ENCODE assay signal across 21 mouse cellular contexts in the genomic region with DNA sequence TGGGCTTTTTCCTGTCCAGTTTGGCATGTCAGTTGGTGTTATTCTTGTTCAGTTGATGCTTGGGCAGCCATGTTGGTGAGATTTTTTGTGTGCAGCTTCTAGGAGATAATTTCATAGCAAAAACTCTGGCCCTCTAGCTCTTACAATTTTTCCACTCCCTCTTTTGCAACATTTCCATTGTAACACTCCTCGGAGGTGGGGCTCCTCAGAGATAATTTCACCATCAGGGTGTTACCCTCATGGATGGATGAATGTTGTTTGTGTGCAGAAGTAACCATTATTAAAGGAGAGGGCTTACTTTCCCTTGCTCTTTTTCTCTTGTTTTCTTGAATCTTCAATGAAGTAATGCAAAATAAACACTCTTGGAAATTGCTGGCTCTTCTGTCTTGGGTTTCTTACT.
"Had no signal": no experiment of that assay in that cellular context is flagged by ENCODE, and none has a peak within 500 bp of the region (broad histone marks: within the 10 kb centered on the region; RNA-seq: fewer than 3 reads in every experiment).

No protein-coding gene starts in this region.

- H3K4me2 ChIP-seq: liver, embryonic 13.5 days; liver, embryonic 15.5 days; lung, embryonic 14.5 days; midbrain, embryonic 11.5 days; midbrain, embryonic 13.5 days; midbrain, embryonic 15.5 days; neural tube, embryonic 13.5 days; neural tube, embryonic 15.5 days had no signal

- H3K27ac ChIP-seq: liver, embryonic 13.5 days; liver, embryonic 15.5 days; macrophage; midbrain, embryonic 13.5 days; midbrain, embryonic 15.5 days; neural tube, embryonic 13.5 days; neural tube, embryonic 15.5 days had no signal

- H3K9ac ChIP-seq: liver, embryonic 13.5 days; liver, embryonic 15.5 days; liver, postnatal 0 days; lung, embryonic 14.5 days; midbrain, embryonic 13.5 days; midbrain, embryonic 15.5 days; neural tube, embryonic 13.5 days; neural tube, embryonic 15.5 days had no signal

- H3K4me3 ChIP-seq: liver, embryonic 13.5 days; liver, embryonic 15.5 days; megakaryocyte, embryonic 14.5 days; midbrain, embryonic 13.5 days; midbrain, embryonic 15.5 days; myocyte; neural tube, embryonic 13.5 days; neural tube, embryonic 15.5 days had no signal

- H3K4me1 ChIP-seq: liver, embryonic 13.5 days; liver, embryonic 15.5 days; megakaryocyte, embryonic 14.5 days; midbrain, embryonic 13.5 days; midbrain, embryonic 15.5 days; neural tube, embryonic 13.5 days; neural tube, embryonic 15.5 days had no signal

- ATAC-seq: liver, postnatal 0 days; midbrain, embryonic 13.5 days; midbrain, embryonic 15.5 days had no signal

- H3K27me3 ChIP-seq: liver, embryonic 13.5 days; liver, embryonic 15.5 days; megakaryocyte, embryonic 14.5 days; midbrain, embryonic 13.5 days; midbrain, embryonic 15.5 days; neural tube, embryonic 13.5 days; neural tube, embryonic 15.5 days had no signal

- H3K9me3 ChIP-seq: liver, embryonic 13.5 days; liver, embryonic 15.5 days; megakaryocyte, embryonic 14.5 days; midbrain, embryonic 13.5 days; midbrain, embryonic 15.5 days; neural tube, embryonic 13.5 days; neural tube, embryonic 15.5 days had no signal

- H3K36me3 ChIP-seq: liver, embryonic 13.5 days; liver, embryonic 15.5 days; midbrain, embryonic 13.5 days; midbrain, embryonic 15.5 days; neural tube, embryonic 13.5 days; neural tube, embryonic 15.5 days had no signal

- DNase-seq: liver, embryonic 13.5 days; liver, postnatal 0 days; lung, embryonic 14.5 days; lung, postnatal 10 days; retina, postnatal 1 day; right cerebral cortex, adult 18-20 months; right cerebral cortex, postnatal 25 days; right cerebral cortex, postnatal 4 days; spleen, adult 18-20 months; thymus, adult 18-20 months; thymus, postnatal 14 days; thymus, postnatal 36 days had no signal
